Mouse (Mus musculus) left cerebral cortex, postnatal 25 days (tissue): ENCODE data around the gene Dcp1a. TPM values are rescaled to one million over a fixed set of nuclear protein-coding genes. Genes with fewer than 3 reads are reported as not detected.

ENCODE experiments used
- DNase-seq, 2 experiments: peaks; one replicate each; pipeline ENCODE4 v3.0.0; 2022; ENCODE audit warnings: low spot score in 2 of 2, mixed read lengths in 1 of 2
- intact Hi-C: fragments of 180-260 bp; cut with DNase I; formaldehyde crosslinking; loops from one replicate; pipeline ENCODE4 v1.15.1; 2025
- total RNA-seq, 2 experiments: library from RNA; stranded (reverse); gene quantifications; 2 replicates each; pipeline ENCODE4 v1.2.3; 2021

Dcp1a gene
- total RNA-seq, 2 experiments from 2014 or later: 19.5 to 21.5 TPM

DNA sequence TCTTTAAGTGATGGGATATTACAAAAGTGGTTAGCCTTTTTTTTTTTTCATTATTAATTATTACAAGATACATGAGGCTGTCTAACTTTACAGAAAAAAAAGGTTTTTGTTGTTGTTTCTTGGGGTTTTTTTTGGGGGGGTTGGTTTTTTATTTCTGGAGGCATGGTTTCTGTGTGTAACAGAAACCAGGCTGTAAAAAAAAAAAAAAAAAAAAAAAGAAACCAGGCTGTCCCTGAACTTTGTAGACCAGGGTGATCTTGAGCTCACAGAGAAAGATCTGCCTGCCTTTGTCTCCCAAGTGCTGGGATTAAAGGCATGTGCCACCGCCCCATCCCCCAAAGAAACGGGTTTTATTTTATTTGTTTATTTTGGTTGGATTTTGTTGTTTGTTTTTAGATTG lies 72.6 kb downstream of the Dcp1a start:
- DNase-seq: no peak
- intact Hi-C loops: no loop called here

DNA sequence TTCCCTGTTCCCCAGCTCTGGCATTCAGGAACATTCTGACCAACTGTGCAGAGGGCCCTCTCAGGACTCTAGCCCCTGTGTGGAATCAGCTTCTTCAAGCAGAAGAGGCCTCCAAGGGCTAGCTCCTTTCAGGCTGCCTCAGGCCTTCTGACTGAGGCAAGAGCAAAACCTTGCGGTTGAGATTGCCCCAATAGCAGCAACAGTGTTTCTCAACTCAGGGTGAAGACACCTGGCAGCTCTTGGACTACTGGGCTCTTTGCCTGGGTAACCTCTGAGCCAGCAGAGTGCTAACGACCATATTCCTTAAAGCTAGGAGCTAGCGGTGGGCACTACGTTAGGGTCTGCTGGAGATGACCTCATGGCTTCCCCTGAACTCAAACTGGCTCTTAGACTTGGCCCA lies 73.8 kb downstream of the Dcp1a start:
- no peak for DNase-seq
- intact Hi-C loops: no loop called here

DNA sequence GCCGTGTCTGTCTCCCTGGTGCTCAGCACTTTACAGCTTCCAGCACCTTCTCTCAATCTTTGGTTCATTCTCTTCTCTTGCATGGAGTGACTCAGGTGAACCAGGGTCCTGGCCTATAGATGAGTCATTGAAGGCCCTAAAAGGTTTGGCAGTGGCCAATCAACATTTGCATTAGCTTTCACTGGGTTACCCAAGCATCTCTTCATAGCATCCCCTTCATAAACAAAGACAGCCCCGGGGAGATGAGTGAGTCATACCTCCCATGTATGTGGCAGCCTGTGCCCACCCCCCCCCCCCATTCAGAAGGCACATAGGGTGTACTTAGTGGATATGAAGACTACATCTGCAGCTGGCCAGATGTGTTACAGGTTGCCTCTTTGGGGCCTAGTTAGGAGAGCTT lies 77.3 kb downstream of the Dcp1a start:
- DNase-seq: no peak
- intact Hi-C loops: no loop called here

DNA sequence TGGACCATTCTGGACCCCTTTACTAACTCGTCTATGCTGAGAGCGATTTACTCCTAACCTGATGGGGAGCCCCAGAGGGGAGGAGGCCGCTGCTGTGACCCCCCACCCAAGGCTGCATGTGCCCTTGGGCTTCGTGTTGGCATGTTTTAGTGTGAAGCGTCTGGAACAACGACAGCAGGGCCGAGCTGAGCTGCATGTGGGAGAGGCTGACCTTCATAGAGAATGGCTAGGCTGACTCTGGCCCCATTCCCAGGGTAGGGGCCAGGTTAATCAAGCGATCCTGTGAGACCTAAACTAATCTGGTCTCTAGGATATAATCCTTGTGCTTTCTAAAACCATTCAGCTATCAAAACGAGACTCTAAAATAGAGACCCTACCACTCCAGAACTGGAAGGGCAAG lies 78.4 kb downstream of the Dcp1a start:
- no peak for DNase-seq
- intact Hi-C loops: no loop called here

DNA sequence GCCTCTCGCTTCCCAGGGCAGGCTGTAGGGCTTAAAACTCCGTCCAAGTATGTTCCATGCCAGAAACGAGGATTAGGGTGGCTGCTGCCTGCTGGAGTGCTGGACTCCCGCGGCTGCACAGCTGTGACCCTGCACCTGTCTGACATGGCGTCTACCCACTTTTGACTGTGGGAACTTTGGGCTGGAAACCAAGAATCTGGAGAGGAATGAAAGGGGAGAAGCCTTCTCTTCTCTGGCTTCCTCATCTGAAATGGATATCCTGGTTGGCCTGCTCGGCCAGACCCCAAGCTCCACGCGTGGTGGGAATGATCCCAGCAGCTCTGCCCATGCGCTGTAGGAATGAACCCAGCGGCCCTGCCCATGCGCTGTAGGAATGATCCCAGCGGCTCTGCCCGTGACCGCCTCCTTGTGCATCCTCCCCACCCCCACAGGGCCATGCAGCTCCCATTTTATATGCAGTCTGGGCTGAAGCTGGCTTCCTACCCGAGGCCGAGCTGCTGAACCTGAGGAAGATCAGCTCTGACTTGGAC lies 80.1 kb downstream of the Dcp1a start:
- no peak for DNase-seq
- intact Hi-C loops: no loop called here

DNA sequence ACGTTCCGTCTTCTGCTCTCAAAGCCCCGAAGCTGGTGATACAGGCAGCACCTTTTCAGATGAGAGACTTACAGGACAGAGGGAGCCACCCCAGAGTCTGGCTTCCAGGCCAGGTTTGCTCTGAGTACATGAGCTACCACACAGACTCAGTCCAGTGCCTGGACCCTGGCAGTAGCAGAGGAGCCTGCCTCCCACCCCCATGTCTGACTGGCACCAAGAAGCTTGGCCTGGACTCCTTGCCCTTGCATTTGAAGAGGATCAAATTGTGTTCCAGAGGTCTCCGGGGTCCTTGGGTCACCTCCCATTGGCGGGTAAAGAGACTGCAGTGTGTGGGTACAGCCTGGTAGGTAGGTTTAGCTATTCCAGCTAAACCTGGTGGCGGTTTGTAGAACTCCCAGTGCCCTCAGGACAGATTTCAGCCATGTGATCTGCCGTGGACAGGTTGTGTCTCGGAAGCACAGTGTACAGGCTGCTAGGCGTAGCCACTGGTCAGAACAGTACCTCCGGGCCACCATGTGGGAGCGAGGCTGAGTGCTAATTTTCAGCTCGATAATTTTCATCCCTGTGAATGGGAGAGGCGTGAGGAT lies 81.6 kb downstream of the Dcp1a start:
- intact Hi-C loops: no loop called here
- no peak for DNase-seq

DNA sequence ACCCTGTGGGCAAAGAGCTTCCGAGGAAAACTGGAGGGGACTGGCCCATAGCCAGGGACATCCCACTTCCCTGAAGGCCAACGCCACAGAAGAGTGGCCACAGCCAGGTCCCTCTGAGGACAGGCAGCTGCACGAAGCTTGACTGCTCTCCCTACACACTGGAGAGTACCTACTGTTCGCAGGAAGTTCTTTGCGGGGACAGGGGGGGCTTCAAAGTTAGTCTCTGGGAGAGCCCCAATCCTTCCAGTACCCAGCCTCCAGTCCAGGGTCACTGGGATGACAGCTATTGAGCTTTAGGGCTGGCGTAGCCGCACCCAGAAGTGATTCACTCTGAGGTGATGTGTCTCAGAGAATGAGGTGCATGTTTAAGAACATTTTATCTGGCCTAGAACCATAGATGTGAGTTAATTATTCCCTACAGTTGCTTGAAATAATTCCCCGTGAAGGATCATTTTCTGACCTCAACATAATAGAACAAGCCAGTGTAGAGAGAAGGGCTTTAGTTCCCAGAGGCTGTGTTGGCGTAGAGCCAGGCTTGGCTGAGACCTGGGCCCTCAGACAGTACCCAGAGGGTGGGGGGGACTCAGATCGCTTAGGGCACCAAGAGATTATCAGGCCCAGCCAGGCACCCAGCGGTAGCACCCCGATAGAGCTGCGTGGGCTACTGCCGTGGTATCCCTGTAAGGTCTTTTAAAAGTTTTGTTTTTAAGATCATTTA lies 82.3 kb downstream of the Dcp1a start:
- DNase-seq: peak in 1 of 2 experiments; percentile 15
- intact Hi-C loops: no loop called here

DNA sequence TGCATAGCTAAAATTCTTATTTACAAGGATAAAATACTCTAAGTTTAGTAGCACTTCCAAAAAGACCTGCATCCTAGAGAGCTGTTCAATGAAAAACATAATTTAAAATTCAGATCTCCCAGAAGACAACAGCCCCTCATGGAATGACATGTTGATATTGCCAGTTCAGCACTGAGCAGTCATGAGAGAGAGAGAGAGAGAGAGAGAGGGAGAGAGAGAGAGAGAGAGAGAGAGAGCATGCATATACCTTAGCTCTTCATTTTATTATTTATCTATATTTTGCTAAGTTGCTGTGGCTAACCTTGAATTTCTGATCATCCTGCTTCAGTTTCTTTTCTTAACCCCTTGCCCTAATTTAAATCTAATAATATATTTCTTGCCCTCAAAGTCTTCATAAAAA lies 83.0 kb downstream of the Dcp1a start:
- intact Hi-C loops: no loop called here
- no peak for DNase-seq

DNA sequence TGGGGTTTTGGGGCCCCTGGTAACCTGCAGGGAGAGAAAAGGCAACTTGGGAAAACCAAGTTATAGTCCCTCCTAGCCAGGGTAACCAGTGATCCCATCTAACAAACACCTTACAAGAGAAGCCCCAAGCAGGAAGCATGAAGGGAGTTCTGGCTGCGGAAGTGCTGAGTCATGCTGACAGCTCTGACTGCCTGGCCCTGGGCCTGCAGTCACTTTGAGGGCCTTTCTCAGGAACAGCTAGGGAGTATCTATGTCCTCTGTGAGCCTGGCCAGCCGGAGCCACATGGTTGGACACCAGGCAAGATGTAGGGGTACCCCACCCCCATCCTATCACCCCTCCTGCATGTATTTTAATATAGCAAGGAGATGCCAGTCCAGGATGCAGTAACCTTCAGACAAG lies 85.1 kb downstream of the Dcp1a start:
- DNase-seq: peak; percentile 54 to 60
- intact Hi-C loops: no loop called here

DNA sequence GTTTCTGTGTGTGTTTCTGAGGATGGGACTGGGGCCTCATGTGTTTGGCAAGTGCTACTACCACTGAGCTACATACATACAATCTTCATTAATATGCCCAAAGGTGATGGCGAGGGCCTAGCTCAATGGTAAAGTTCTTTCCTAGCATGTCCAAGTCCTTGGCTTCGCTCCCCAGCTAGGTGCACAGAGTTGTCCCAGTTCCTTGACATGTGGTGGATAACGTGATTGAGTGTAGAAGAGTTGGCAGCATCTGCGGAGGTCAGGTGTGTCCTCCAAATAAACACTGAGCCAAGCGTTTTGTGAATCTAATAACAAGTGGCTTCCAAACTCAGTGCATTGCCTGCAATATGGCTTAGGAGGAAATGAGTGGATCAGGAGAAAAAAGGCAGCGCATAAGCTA lies 87.0 kb downstream of the Dcp1a start:
- no peak for DNase-seq
- intact Hi-C loops: no loop called here

DNA sequence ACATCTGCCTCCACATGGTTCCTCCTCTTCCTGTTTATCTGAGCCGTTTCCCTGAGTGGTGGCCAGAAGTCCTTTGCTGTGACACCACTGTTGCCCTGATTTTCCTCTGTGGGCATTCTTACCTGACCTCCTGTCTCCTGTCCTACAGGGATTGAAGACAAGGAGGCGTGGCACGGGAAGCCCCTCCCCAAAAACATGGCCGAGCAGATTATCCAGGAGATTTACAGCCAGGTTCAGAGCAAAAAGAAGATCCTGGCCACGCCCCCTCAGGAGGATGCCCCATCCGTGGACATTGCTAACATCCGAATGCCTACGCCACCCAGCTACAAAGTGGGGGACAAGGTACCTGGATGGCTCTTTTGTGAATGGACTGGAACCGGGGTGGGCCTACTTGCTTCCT lies 88.7 kb downstream of the Dcp1a start:
- intact Hi-C loops: no loop called here
- no peak for DNase-seq

DNA sequence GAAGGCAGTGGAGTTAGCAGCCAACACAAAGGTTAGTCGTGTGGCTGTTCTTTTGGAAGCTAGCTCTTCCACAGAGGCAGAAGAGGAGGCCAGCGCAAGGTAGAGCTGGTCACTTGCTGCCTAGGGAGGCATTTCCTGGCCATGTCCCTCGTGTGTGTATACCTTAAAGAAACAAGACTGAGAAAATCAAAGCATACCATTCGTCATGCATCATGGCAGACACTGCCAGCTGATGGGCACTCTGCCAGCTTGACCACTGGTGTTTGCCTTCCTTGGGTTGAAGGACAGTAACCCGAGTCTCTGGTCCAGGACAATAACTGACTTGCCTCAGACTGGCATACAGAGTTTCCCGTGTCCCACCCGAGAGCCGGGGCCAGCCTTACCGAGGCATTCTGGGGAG lies 91.0 kb downstream of the Dcp1a start:
- intact Hi-C loops: no loop called here
- DNase-seq: no peak

DNA sequence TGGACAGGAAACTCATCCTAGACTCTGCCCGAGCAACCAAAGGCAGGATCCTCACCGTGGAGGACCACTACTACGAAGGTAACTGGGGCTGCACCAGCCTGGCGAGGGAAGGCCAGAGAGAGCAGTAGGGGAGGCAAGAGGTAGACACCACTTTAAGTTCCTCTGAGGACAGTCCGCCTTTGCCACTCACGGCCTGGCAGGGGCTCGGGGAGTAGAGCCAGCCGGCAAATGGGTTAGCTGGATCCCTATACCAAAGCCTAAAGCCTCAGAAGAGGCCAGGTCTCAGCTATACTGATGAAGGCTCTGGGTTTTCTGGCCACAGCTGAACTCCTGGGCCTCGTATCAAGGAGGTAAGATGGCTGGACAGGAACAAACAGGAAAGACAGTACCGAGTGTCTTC lies 92.9 kb downstream of the Dcp1a start:
- intact Hi-C loops: no loop called here
- DNase-seq: no peak

DNA sequence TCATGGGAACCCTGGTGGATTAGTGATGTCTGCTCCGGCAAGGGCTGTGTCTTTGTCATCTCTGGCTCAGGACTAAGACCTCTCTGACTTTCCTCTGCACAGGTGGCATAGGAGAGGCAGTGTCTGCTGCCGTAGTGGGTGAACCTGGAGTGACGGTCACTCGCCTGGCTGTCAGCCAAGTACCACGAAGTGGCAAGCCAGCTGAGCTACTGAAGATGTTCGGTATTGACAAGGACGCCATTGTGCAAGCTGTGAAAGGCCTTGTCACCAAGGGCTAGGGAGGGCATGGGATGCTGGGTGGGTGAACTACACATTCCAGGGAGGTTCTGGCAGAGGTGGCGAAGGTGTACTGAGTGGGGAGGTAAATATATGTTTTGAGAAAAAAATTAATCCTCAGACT lies 93.9 kb downstream of the Dcp1a start:
- intact Hi-C loops: no loop called here
- no peak for DNase-seq

DNA sequence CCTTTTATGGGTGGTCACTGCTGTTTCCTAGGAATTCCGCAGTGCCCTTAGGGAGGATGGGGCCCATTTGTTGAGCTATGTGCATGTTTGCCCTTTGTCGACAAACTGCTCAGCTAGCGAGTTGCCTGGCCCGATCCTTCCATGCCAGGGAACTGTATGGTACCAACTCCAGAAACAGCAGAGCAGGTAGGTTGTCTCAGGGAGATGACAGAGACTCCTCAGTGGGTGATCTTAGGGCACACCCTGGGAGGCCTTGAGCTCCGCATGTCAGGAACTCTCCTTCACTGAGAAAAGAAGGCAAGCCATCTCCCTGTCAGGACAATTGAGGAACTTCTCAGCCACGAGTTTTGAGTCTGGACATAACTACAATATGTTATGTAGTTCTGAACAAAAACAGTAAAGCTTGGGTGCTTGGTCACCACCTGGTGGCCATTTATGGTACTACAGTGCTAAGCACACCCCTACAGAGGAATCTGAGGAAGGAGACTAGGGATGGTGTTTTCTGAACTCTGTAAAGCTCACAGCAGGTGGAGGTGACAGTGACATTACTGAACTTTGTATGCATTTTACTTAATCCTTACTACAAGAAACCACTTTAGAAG lies 94.7 kb downstream of the Dcp1a start:
- DNase-seq: peak; percentile 76 to 83
- intact Hi-C loops: no loop called here

DNA sequence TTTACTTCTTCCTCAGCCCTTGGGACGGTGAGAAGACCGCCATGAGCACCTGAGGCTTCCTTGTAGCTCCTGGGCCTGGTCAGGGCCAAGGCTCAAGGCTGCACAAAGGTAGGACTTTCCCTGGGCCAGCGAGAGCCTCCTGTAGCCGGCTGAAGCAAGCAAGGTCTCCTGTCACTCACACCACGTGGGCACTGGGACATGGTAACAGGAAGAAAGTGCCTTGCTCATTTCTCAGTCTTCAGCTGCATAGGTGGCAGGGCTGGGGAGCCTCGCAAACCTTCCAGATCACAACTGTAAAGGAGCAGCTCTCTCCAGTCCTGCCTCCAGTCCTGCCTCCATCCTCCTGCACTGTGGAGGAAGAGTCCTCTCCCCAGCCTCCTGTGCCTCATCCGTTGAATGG lies 96.5 kb downstream of the Dcp1a start:
- intact Hi-C loops: no loop called here
- DNase-seq: no peak

DNA sequence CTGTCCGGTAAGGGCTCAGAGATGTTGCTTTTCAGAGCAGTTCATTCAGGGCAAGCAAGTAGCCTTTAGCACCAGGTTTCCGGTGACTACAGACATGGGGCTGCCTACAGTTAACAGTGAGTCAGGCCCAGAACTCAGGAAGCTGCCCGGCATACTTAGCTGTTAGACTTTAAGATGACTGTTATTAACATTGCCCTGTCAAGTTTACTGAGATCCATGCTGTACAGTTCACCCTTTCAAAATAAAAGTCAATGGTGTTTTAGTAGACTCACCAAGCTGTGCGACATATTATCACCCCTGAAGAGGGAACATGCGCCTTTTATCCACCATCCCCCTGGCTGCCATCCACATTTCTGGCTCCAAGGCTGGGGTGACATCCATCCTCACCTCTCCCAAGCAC lies 96.9 kb downstream of the Dcp1a start:
- intact Hi-C loops: no loop called here
- DNase-seq: no peak
